Mouse (Mus musculus): ENCODE results near the gene Ctnna3. TPM values are rescaled to one million over a fixed set of nuclear protein-coding genes. Genes with fewer than 3 reads are reported as not detected.

The Ctnna3 gene
- polyA plus RNA-seq, 1 experiment: 1.2 TPM

DNA sequence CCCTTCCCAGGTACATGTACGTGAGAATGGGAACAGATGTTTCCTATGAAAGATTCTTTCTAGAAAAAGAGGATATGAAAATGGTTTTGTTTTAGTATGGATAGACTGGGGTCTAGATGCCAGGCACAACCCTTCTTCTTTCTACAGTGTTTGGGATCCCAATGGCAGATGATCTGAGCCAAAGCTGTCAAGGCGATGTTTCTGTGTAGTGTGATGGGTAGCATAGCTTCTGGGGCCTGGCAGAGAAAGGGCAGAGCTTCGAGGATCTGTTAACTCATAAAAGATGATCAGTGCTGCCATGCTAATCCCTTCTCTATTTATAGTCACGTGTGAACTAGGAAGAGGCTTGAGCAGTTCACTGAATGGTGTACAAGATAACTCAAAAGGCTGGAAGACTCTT is 284.3 kb downstream of the Ctnna3 start:
- TF ChIP-seq CTCF (IDR thresholded peaks at IDR 0.05; ENCODE audit: control insufficient read depth, insufficient read depth, low read length) (no peak), POLR2A (IDR thresholded peaks at IDR 0.05; ENCODE audit: borderline replicate concordance, control insufficient read depth, low read depth, low read length) (no peak)
- H3K4me1 ChIP-seq (ENCODE audit: control insufficient read depth, insufficient read depth, low read length): no peaks in the 10 kb centered on the region
- no peak overlapping the region for H3K4me3 ChIP-seq (replicated peaks; ENCODE audit: control insufficient read depth, low read depth, low read length)
- WGBS: 64% methylated on average over 4 of the region's 4 CpGs
- H3K27ac ChIP-seq (ENCODE audit: control insufficient read depth, insufficient read depth, low read depth, low read length, poor library complexity): no peak overlapping the region

GRCm38 (mm10) chr10:63768871-63769270 is 339.0 kb downstream of the Ctnna3 start:
- 86% methylated on average over 10 of the region's 10 CpGs for WGBS
- H3K4me1 ChIP-seq (ENCODE audit: control insufficient read depth, insufficient read depth, low read length): no peaks in the 10 kb centered on the region
- H3K4me3 ChIP-seq (replicated peaks; ENCODE audit: control insufficient read depth, low read depth, low read length): no peak overlapping the region
- TF ChIP-seq POLR2A (IDR thresholded peaks at IDR 0.05; ENCODE audit: borderline replicate concordance, control insufficient read depth, low read depth, low read length): no peak
- no peak for TF ChIP-seq CTCF (IDR thresholded peaks at IDR 0.05; ENCODE audit: control insufficient read depth, insufficient read depth, low read length)
- H3K27ac ChIP-seq (ENCODE audit: control insufficient read depth, insufficient read depth, low read depth, low read length, poor library complexity): no peak overlapping the region

- H3K27ac ChIP-seq (ENCODE audit: control insufficient read depth, insufficient read depth, low read depth, low read length, poor library complexity): no peak overlapping the region
- no peaks in the 10 kb centered on the region for H3K4me1 ChIP-seq (ENCODE audit: control insufficient read depth, insufficient read depth, low read length)
- TF ChIP-seq CTCF (IDR thresholded peaks at IDR 0.05; ENCODE audit: control insufficient read depth, insufficient read depth, low read length): no peak
- no peak for TF ChIP-seq POLR2A (IDR thresholded peaks at IDR 0.05; ENCODE audit: borderline replicate concordance, control insufficient read depth, low read depth, low read length)
- 83% methylated on average over 7 of the region's 7 CpGs for WGBS
- no peak overlapping the region for H3K4me3 ChIP-seq (replicated peaks; ENCODE audit: control insufficient read depth, low read depth, low read length)
Measured at GRCm38 (mm10) chr10:63771656-63772055, 341.8 kb downstream of the Ctnna3 start.

DNA sequence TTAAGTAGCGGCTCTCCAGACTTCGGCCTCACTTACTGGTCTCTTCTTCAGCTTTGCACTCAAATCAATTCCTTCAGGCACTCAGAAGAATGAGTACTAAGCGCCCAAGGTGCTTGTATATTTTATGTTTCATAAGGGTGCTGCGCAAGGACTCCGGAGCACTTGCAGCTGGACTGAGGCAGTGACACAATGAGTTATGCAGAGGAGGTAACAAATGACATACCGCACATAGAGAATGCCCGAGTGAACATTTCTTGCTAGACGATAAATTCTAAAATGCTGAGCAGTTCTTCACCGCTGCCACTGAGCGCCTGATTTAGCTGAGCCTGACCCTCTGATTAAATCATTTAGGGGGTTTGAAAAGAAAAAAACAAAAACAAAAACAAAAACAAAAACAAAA is 342.2 kb downstream of the Ctnna3 start:
- H3K4me3 ChIP-seq (replicated peaks; ENCODE audit: control insufficient read depth, low read depth, low read length): no peak overlapping the region
- H3K27ac ChIP-seq (ENCODE audit: control insufficient read depth, insufficient read depth, low read depth, low read length, poor library complexity): no peak overlapping the region
- no peaks in the 10 kb centered on the region for H3K4me1 ChIP-seq (ENCODE audit: control insufficient read depth, insufficient read depth, low read length)
- 91% methylated on average over 10 of the region's 10 CpGs for WGBS
- TF ChIP-seq POLR2A (IDR thresholded peaks at IDR 0.05; ENCODE audit: borderline replicate concordance, control insufficient read depth, low read depth, low read length): no peak
- no peak for TF ChIP-seq CTCF (IDR thresholded peaks at IDR 0.05; ENCODE audit: control insufficient read depth, insufficient read depth, low read length)

GRCm38 (mm10) chr10:63781948-63782347 is 352.1 kb downstream of the Ctnna3 start:
- no peak overlapping the region for H3K4me3 ChIP-seq (replicated peaks; ENCODE audit: control insufficient read depth, low read depth, low read length)
- no peaks in the 10 kb centered on the region for H3K4me1 ChIP-seq (ENCODE audit: control insufficient read depth, insufficient read depth, low read length)
- 78% methylated on average over 6 of the region's 6 CpGs for WGBS
- no peak overlapping the region for H3K27ac ChIP-seq (ENCODE audit: control insufficient read depth, insufficient read depth, low read depth, low read length, poor library complexity)
- TF ChIP-seq POLR2A (IDR thresholded peaks at IDR 0.05; ENCODE audit: borderline replicate concordance, control insufficient read depth, low read depth, low read length) (no peak), CTCF (IDR thresholded peaks at IDR 0.05; ENCODE audit: control insufficient read depth, insufficient read depth, low read length) (no peak)

GRCm38 (mm10) chr10:63784808-63785535 is 355.1 kb downstream of the Ctnna3 start:
- Histone ChIP-seq H3K27ac (ENCODE audit: control insufficient read depth, insufficient read depth, low read depth, low read length, poor library complexity) (no peak overlapping the region), H3K4me3 (replicated peaks; ENCODE audit: control insufficient read depth, low read depth, low read length) (no peak overlapping the region), H3K4me1 (ENCODE audit: control insufficient read depth, insufficient read depth, low read length) (no peaks in the 10 kb centered on the region)
- 81% methylated on average over 20 of the region's 20 CpGs for WGBS
- TF ChIP-seq CTCF (IDR thresholded peaks at IDR 0.05; ENCODE audit: control insufficient read depth, insufficient read depth, low read length): no peak
- no peak for TF ChIP-seq POLR2A (IDR thresholded peaks at IDR 0.05; ENCODE audit: borderline replicate concordance, control insufficient read depth, low read depth, low read length)

- H3K27ac ChIP-seq (ENCODE audit: control insufficient read depth, insufficient read depth, low read depth, low read length, poor library complexity): no peak overlapping the region
- no peak overlapping the region for H3K4me3 ChIP-seq (replicated peaks; ENCODE audit: control insufficient read depth, low read depth, low read length)
- H3K4me1 ChIP-seq (ENCODE audit: control insufficient read depth, insufficient read depth, low read length): no peaks in the 10 kb centered on the region
- 84% methylated on average over 7 of the region's 7 CpGs for WGBS
- TF ChIP-seq CTCF (IDR thresholded peaks at IDR 0.05; ENCODE audit: control insufficient read depth, insufficient read depth, low read length) (no peak), POLR2A (IDR thresholded peaks at IDR 0.05; ENCODE audit: borderline replicate concordance, control insufficient read depth, low read depth, low read length) (no peak)
Measured at GRCm38 (mm10) chr10:63786390-63786789, 356.5 kb downstream of the Ctnna3 start.

DNA sequence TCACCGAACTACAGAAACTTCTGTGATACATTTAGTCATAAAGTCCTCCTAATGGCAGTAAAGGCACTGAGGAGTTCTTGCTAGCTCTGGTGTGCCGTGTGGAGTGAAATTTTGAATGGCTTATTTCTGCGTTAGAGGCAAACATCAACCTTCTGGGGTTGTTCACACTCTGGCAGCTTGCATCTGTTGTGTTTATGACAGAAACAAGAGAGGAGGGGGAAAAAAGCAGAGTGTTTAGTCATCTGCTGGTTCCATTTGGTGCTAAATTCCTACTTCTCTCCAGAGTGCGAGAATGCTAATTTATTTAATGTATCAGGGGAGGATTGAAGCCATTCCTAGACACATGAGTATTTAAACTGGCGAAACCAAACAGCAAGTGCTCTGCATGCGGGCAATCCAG is 374.0 kb downstream of the Ctnna3 start:
- WGBS: 73% methylated on average over 6 of the region's 6 CpGs

More for the DNA sequence above, 374.0 kb downstream of the Ctnna3 start:
- TF ChIP-seq CTCF (IDR thresholded peaks at IDR 0.05; ENCODE audit: control insufficient read depth, insufficient read depth, low read length) (no peak), POLR2A (IDR thresholded peaks at IDR 0.05; ENCODE audit: borderline replicate concordance, control insufficient read depth, low read depth, low read length) (no peak)
- no peak overlapping the region for H3K4me3 ChIP-seq (replicated peaks; ENCODE audit: control insufficient read depth, low read depth, low read length)
- no peaks in the 10 kb centered on the region for H3K4me1 ChIP-seq (ENCODE audit: control insufficient read depth, insufficient read depth, low read length)
- H3K27ac ChIP-seq (ENCODE audit: control insufficient read depth, insufficient read depth, low read depth, low read length, poor library complexity): no peak overlapping the region

All from bone marrow, adult 2 months (tissue).